ENCODE assay signal across 8 mouse cellular contexts in the genomic region with DNA sequence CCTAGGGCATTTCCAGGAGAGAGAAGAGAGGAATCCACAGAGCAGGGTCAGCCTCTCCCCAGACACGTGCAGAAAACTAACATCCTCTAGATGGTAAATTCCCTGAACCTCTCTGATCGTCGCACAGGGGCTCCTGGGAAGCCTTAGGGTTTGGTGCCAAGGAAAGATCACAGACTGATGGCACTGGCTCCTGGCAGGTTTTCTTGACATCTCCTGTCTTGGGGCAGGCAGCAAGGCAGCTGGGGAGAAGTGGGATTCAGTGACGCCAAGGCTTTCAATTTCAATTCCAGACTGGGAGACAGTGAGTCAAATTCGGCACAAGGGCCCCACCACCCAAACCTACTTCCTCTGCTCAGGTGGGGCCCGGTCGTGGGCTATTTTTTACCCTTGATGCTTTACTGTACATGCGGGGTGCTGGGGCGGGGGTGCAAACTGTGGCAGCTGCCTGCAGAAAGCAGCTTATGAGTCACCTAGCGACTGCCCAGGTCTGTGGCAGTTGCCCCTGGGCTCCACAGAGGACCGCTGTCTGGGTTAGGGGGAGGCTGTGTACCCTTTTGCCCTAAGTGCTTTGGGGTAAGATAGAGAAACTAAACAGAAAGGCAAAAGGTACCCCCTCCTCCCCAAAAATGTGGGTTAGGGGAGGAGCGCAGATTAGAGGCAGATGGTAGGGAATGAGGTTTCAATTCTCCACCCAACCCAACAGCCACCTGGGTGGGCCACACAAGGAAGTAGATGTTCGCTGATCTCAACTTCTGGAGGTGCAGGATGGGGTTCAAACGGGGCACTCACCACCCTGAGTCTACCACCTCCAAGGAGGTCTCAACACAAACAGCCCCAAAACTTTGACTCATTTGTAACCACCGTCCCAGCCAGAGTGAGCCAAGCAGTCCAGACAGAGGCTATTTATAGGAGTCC. TPM values are rescaled to one million over a fixed set of nuclear protein-coding genes. Genes with fewer than 3 reads are reported as not detected.
DNase-seq lines count a peak whose midpoint lies in the region; ATAC-seq and TF ChIP-seq lines count a peak whose summit lies in the region.

No protein-coding gene starts in this region.

- H3K9me3 ChIP-seq in forebrain, embryonic 10.5 days, result no peaks in the 10 kb centered on the region
- no peaks in the 10 kb centered on the region for H3K9me3 ChIP-seq in intestine, postnatal 0 days (ENCODE audit: control insufficient read depth)
- H3K9me3 ChIP-seq in neural tube, embryonic 12.5 days, result no peaks in the 10 kb centered on the region

- TF ChIP-seq POLR2A in testis, adult 2 months (IDR thresholded peaks at IDR 0.05; ENCODE audit: control insufficient read depth, low read depth, low read length), result no peak

- H3K27me3 ChIP-seq in testis, adult 2 months (ENCODE audit: control insufficient read depth, insufficient read depth, low read length), result no peaks in the 10 kb centered on the region
- peaks cover 79% of the 10 kb centered on the region for H3K27me3 ChIP-seq in forebrain, embryonic 10.5 days (ENCODE audit: poor library complexity, severe bottlenecking)
- 0 out of 2 replicates have a peak, but pooled peaks cover 4% of the 10 kb centered on the region for H3K27me3 ChIP-seq in intestine, postnatal 0 days (replicated peaks; ENCODE audit: control insufficient read depth, insufficient read depth, low read length)
- no peaks in the 10 kb centered on the region for H3K27me3 ChIP-seq in neural tube, embryonic 12.5 days (replicated peaks)

- 17% methylated on average over 15 of the region's 15 CpGs for WGBS in forebrain, embryonic 10.5 days
- WGBS in intestine, postnatal 0 days, result 31% methylated on average over 15 of the region's 15 CpGs
- 8% methylated on average over 15 of the region's 15 CpGs for WGBS in neural tube, embryonic 12.5 days

- H3K4me2 ChIP-seq in intestine, postnatal 0 days (replicated peaks; ENCODE audit: low read depth), result peak overlapping the region; percentile 90
- peak overlapping the region; percentile 83 for H3K4me2 ChIP-seq in neural tube, embryonic 12.5 days (replicated peaks)

- no peak overlapping the region for H3K27ac ChIP-seq in testis, adult 2 months (ENCODE audit: control insufficient read depth, insufficient read depth, low read depth, low read length)
- H3K27ac ChIP-seq in forebrain, embryonic 10.5 days, result peak overlapping the region; percentile 96
- H3K27ac ChIP-seq in intestine, postnatal 0 days (ENCODE audit: low read depth, low read length), result peak overlapping the region; percentile 85; the same call in 1 of the 2 replicates
- H3K27ac ChIP-seq in neural tube, embryonic 12.5 days, result no peak overlapping the region

- TF ChIP-seq CTCF in testis, adult 2 months (IDR thresholded peaks at IDR 0.05; ENCODE audit: control insufficient read depth, insufficient read depth, insufficient replicate concordance, low read depth, low read length), result no peak
- TF ChIP-seq CTCF in intestine, postnatal 0 days (IDR thresholded peaks at IDR 0.05; ENCODE audit: low read depth), result no peak

- H3K4me1 ChIP-seq in testis, adult 2 months (ENCODE audit: control insufficient read depth, insufficient read depth, low read length), result peaks cover 14% of the 10 kb centered on the region
- peaks cover 70% of the 10 kb centered on the region for H3K4me1 ChIP-seq in forebrain, embryonic 10.5 days
- no peaks in the 10 kb centered on the region for H3K4me1 ChIP-seq in intestine, postnatal 0 days (replicated peaks; ENCODE audit: control insufficient read depth, insufficient read depth, low read length)
- peaks cover 64% of the 10 kb centered on the region for H3K4me1 ChIP-seq in neural tube, embryonic 12.5 days

- peak overlapping the region; percentile 94 for H3K9ac ChIP-seq in intestine, postnatal 0 days (ENCODE audit: low read depth, low read length)
- H3K9ac ChIP-seq in neural tube, embryonic 12.5 days, result peak overlapping the region; percentile 98

- H3K36me3 ChIP-seq in testis, adult 2 months (ENCODE audit: control insufficient read depth, insufficient read depth, low read length), result no peaks in the 10 kb centered on the region
- no peaks in the 10 kb centered on the region for H3K36me3 ChIP-seq in forebrain, embryonic 10.5 days (replicated peaks)
- H3K36me3 ChIP-seq in intestine, postnatal 0 days (ENCODE audit: control insufficient read depth, insufficient read depth), result peaks cover 7% of the 10 kb centered on the region; the same call in 1 of the 2 replicates
- H3K36me3 ChIP-seq in neural tube, embryonic 12.5 days, result no peaks in the 10 kb centered on the region

- peak overlapping the region; percentile 75 for H3K4me3 ChIP-seq in testis, adult 2 months (ENCODE audit: control insufficient read depth, low read depth, low read length)
- H3K4me3 ChIP-seq in forebrain, embryonic 10.5 days, result peak overlapping the region; percentile 95
- peak overlapping the region; percentile 82 for H3K4me3 ChIP-seq in intestine, postnatal 0 days (ENCODE audit: low read depth, low read length)
- peak overlapping the region; percentile 95 for H3K4me3 ChIP-seq in neural tube, embryonic 12.5 days

- 0 out of 2 replicates have a peak, but pooled peaks have one; percentile 2 for ATAC-seq in intestine, postnatal 0 days
- peak; percentile 7 for ATAC-seq in neural tube, embryonic 12.5 days (ENCODE audit: low FRiP score, low read depth)

- no peak for DNase-seq in testis, postnatal 10 days (ENCODE audit: low spot score)
- no peak for DNase-seq in forebrain, embryonic 10.5 days (ENCODE audit: extremely low spot score, low spot score)
- DNase-seq in cerebellum, adult 18-20 months, result no peak
- no peak for DNase-seq in frontal cortex, postnatal 36 days (ENCODE audit: low spot score in 2 of 2)
- no peak for DNase-seq in right cerebral cortex, postnatal 4 days

RNA-seq across cellular contexts. Expression of a gene that starts 1.6 kb away (rescaled TPM):
- 2.6 and 3.2 TPM in 2 replicates for polyA plus RNA-seq in testis, adult 2 months (2012; rRNA removed)
- polyA plus RNA-seq in forebrain, embryonic 10.5 days (2016; fragmentation: Nextera tagmentation; extraction: Ambion mirVana), result 1.3 and 1.8 TPM in 2 replicates
- polyA plus RNA-seq in intestine, postnatal 0 days (2015; fragmentation: Nextera tagmentation; extraction: Ambion mirVana), result 5.9 and 6.4 TPM in 2 replicates
- 6.6 and 7.4 TPM in 2 replicates for polyA plus RNA-seq in neural tube, embryonic 12.5 days (2016; fragmentation: Nextera tagmentation; extraction: Ambion mirVana)

RNA-seq across cellular contexts. Expression of a gene that starts 56.0 kb away (rescaled TPM):
- polyA plus RNA-seq in testis, adult 2 months (2012; rRNA removed), result 0.30 and 0.40 TPM in 2 replicates
- polyA plus RNA-seq in forebrain, embryonic 10.5 days (2016; fragmentation: Nextera tagmentation; extraction: Ambion mirVana), result not detected in 2 replicates
- polyA plus RNA-seq in intestine, postnatal 0 days (2015; fragmentation: Nextera tagmentation; extraction: Ambion mirVana), result 13.9 and 14.0 TPM in 2 replicates
- polyA plus RNA-seq in neural tube, embryonic 12.5 days (2016; fragmentation: Nextera tagmentation; extraction: Ambion mirVana), result 0.28 and 0.32 TPM in 2 replicates

Comparison
In these comparisons a context has a peak if more than half of its experiments do, and no peak if none do; other contexts are left out.
1. H3K27ac ChIP-seq: peak in forebrain, embryonic 10.5 days (single experiment) and intestine, postnatal 0 days (single experiment); none in testis, adult 2 months (single experiment) and neural tube, embryonic 12.5 days (single experiment).
2. RNA of a gene that starts 56.0 kb away (polyA plus RNA-seq): 13.9 to 14.0 TPM in intestine, postnatal 0 days; 0.28 to 0.32 TPM in neural tube, embryonic 12.5 days, 0.30 to 0.40 TPM in testis, adult 2 months and not detected in forebrain, embryonic 10.5 days; every median in the first group is over 10 times any median in the second.
3. Peak in every context shown above with its lines, with median percentiles within 50 percentile points of each other: H3K4me3 ChIP-seq.